Mouse (Mus musculus): ENCODE measurements around the gene Maml3. TPM values are rescaled to one million over a fixed set of nuclear protein-coding genes. Genes with fewer than 3 reads are reported as not detected.
A peak's percentile ranks its signal among the peaks of the same experiment; 100 is the strongest.

Gene Maml3
- polyA plus RNA-seq, 1 experiment from 2014 or later = 5.6 TPM

DNA sequence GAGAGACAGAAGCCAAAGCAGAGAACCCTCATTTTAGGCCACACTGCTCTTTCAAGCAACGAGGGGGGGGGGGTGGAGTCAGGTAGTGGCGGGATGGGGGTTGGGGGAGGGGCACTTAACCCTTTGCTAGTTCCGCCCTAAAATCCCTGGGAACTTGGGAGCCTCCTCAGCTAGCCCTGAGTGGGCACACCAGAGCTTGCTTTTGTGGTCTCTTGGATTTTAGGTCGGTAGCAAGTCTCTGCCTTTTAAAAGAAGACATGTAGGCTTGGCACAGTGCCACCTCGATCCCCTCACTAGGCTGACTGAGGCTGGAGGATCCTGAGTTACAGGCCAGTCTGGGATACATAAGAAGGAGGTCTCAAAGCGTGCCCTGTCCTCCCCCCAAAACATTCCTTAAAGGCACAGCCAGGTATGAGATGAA lies 59.6 kb downstream of the Maml3 start:
- ATAC-seq (no peak), DNase-seq (ENCODE audit: low spot score) (no peak)
- H3K4me2 ChIP-seq (replicated peaks; ENCODE audit: low read depth, low read length) = peak overlapping the region; percentile 38; the same call in 1 of the 2 replicates
- peak overlapping the region; percentile 78 for H3K27ac ChIP-seq (ENCODE audit: low read length)
- no peaks in the 10 kb centered on the region for H3K36me3 ChIP-seq (ENCODE audit: insufficient read depth, low read length)
- peaks cover 23% of the 10 kb centered on the region for H3K4me1 ChIP-seq (ENCODE audit: insufficient read depth, low read depth, low read length)
- H3K27me3 ChIP-seq (replicated peaks; ENCODE audit: insufficient read depth, low read length) = no peaks in the 10 kb centered on the region
- H3K9ac ChIP-seq (replicated peaks; ENCODE audit: low read depth) = no peak overlapping the region
- no peak overlapping the region for H3K4me3 ChIP-seq (ENCODE audit: low read depth, low read length)
- WGBS = 25% methylated on average over 6 of the region's 6 CpGs
- no peaks in the 10 kb centered on the region for H3K9me3 ChIP-seq (ENCODE audit: low read length)
- no peak for TF ChIP-seq EP300 (IDR thresholded peaks at IDR 0.05)
- no peak for TF ChIP-seq CTCF (IDR thresholded peaks at IDR 0.05)

DNA sequence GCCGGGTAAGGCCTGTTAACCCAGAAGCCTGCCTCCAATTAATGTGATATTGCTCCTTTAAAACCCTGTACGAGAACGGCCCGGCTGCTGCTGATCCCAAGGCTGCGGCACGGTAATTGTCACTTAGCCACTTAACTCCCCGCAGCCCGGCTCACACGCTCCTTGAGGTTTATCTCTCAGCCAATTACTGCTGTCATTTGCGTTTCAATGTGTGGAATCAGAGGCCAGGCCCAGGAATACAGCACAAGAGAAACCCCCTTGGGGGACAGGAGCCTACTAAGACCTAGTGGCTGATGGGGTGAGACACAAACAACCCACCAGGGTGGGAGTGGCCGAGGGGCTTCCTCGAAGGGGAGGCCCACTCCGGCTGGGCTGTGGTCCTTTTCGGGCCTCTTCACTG lies 60.2 kb downstream of the Maml3 start:
- H3K27ac ChIP-seq (ENCODE audit: low read length) = peak overlapping the region; percentile 78
- H3K9me3 ChIP-seq (ENCODE audit: low read length) = no peaks in the 10 kb centered on the region
- no peak for TF ChIP-seq EP300 (IDR thresholded peaks at IDR 0.05)
- no peak for TF ChIP-seq CTCF (IDR thresholded peaks at IDR 0.05)
- DNase-seq (ENCODE audit: low spot score) (peak; percentile 36), ATAC-seq (no peak)
- H3K36me3 ChIP-seq (ENCODE audit: insufficient read depth, low read length) = no peaks in the 10 kb centered on the region
- peaks cover 26% of the 10 kb centered on the region for H3K4me1 ChIP-seq (ENCODE audit: insufficient read depth, low read depth, low read length)
- peak overlapping the region; percentile 38 for H3K4me2 ChIP-seq (replicated peaks; ENCODE audit: low read depth, low read length)
- no peaks in the 10 kb centered on the region for H3K27me3 ChIP-seq (replicated peaks; ENCODE audit: insufficient read depth, low read length)
- WGBS = 31% methylated on average over 14 of the region's 14 CpGs
- H3K9ac ChIP-seq (replicated peaks; ENCODE audit: low read depth) = no peak overlapping the region
- no peak overlapping the region for H3K4me3 ChIP-seq (ENCODE audit: low read depth, low read length)

DNA sequence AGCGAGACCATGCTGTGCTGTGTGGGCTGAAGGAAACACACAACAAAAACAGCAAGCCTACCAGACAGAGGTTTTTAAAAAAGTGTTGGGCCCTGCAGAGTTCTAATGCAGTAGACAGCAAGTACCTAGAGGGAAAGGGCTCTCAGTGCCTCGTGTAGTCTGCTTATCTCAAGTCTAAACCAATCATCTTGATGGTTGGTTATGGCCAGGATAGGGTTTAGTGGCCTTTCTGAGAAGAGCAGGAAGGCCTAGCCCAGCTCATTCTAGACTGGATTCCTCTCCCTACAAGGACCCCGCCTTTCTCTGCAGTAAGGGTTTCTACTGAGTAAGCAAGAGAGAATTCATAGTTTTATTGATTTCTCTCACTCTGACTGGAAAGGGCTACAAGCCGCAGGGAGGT lies 61.0 kb downstream of the Maml3 start:
- H3K4me1 ChIP-seq (ENCODE audit: insufficient read depth, low read depth, low read length) = peaks cover 26% of the 10 kb centered on the region
- DNase-seq (ENCODE audit: low spot score) (no peak), ATAC-seq (no peak)
- H3K36me3 ChIP-seq (ENCODE audit: insufficient read depth, low read length) = no peaks in the 10 kb centered on the region
- no peak overlapping the region for H3K4me2 ChIP-seq (replicated peaks; ENCODE audit: low read depth, low read length)
- H3K4me3 ChIP-seq (ENCODE audit: low read depth, low read length) = no peak overlapping the region
- TF ChIP-seq EP300 (IDR thresholded peaks at IDR 0.05) (no peak), CTCF (IDR thresholded peaks at IDR 0.05) (no peak)
- H3K27me3 ChIP-seq (replicated peaks; ENCODE audit: insufficient read depth, low read length) = no peaks in the 10 kb centered on the region
- H3K9ac ChIP-seq (replicated peaks; ENCODE audit: low read depth) = no peak overlapping the region
- 0 out of 2 replicates have a peak overlapping the region, but pooled peaks have one; percentile 5 for H3K27ac ChIP-seq (ENCODE audit: low read length)
- 63% methylated on average over 4 of the region's 4 CpGs for WGBS
- H3K9me3 ChIP-seq (ENCODE audit: low read length) = no peaks in the 10 kb centered on the region

DNA sequence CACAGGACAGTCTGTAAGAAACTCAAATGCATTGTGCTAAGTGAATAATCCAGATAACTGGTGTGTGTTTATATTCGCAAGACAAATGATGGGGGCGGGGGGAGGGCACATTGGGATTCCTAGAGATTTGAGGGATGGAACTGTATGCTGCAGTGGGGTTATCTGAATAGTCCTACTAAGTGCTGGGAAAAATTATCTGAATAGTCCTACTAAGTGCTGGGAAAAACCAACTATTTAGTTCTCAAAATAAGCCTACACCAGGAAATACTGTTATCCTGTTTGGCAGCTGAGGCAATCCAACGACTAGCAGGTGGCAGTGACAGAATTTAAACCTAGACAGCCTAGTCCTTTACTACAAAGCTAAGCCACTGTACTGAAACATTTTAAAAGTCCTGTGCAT lies 62.2 kb downstream of the Maml3 start:
- no peak for ATAC-seq
- Histone ChIP-seq H3K4me2 (replicated peaks; ENCODE audit: low read depth, low read length) (no peak overlapping the region), H3K9ac (replicated peaks; ENCODE audit: low read depth) (no peak overlapping the region), H3K4me3 (ENCODE audit: low read depth, low read length) (no peak overlapping the region), H3K36me3 (ENCODE audit: insufficient read depth, low read length) (no peaks in the 10 kb centered on the region), H3K27me3 (replicated peaks; ENCODE audit: insufficient read depth, low read length) (no peaks in the 10 kb centered on the region), H3K4me1 (ENCODE audit: insufficient read depth, low read depth, low read length) (peaks cover 26% of the 10 kb centered on the region), H3K27ac (ENCODE audit: low read length) (no peak overlapping the region), H3K9me3 (ENCODE audit: low read length) (no peaks in the 10 kb centered on the region)
- WGBS = 74% methylated on average over 3 of the region's 3 CpGs
- TF ChIP-seq CTCF (IDR thresholded peaks at IDR 0.05) = no peak
- no peak for TF ChIP-seq EP300 (IDR thresholded peaks at IDR 0.05)
- DNase-seq (ENCODE audit: low spot score) = no peak

DNA sequence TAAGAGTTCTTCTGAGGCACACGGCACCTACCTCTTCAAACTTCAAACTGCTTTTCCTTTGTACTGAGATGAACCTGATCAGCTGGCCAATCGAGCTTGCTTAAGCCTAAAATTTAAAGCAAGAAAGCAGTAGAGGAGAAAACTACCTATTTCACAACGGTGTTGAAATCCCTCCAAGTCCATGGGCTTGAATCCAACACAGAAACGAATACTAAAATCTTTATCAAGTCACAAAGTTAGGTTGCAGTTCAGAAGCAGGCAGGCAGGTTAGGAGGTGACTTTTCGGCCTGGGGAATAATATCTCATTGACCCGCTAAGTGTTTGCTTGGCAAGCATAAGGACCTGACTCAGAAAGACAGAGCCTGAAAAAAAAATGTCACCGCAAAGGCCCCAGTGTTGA lies 64.9 kb downstream of the Maml3 start:
- peak; percentile 91 for DNase-seq (ENCODE audit: low spot score)
- TF ChIP-seq CTCF (IDR thresholded peaks at IDR 0.05) (peak; percentile 21; the same call in 1 of the 2 replicates), EP300 (IDR thresholded peaks at IDR 0.05) (peak; percentile 64; the same call in 1 of the 2 replicates)
- no peak overlapping the region for H3K4me3 ChIP-seq (ENCODE audit: low read depth, low read length)
- peaks cover 29% of the 10 kb centered on the region for H3K4me1 ChIP-seq (ENCODE audit: insufficient read depth, low read depth, low read length)
- peak; percentile 87 for ATAC-seq
- H3K27ac ChIP-seq (ENCODE audit: low read length) = peak overlapping the region; percentile 64
- H3K4me2 ChIP-seq (replicated peaks; ENCODE audit: low read depth, low read length) = peak overlapping the region; percentile 17; the same call in 1 of the 2 replicates
- H3K9ac ChIP-seq (replicated peaks; ENCODE audit: low read depth) = no peak overlapping the region
- H3K9me3 ChIP-seq (ENCODE audit: low read length) = no peaks in the 10 kb centered on the region
- 47% methylated on average over 7 of the region's 7 CpGs for whole genome bisulfite sequencing
- no peaks in the 10 kb centered on the region for H3K27me3 ChIP-seq (replicated peaks; ENCODE audit: insufficient read depth, low read length)
- H3K36me3 ChIP-seq (ENCODE audit: insufficient read depth, low read length) = no peaks in the 10 kb centered on the region

DNA sequence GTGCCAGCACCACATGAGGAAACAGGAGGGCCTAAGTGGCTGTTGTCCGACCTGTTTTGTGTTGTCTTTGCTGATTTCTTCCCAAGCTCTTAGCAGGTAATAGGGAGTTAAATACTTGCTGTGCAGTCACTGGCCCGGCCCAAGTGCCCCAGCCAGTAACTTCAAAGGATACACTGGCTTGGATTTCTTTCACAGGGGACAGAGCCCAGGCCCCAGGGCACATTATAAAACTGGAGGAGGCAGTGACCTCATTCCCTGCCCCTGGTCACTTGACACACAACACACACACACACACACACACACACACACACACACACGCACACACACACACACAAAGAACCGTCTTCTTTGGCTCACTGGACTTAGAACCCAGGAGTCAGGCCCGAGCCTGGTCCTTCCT lies 67.6 kb downstream of the Maml3 start:
- TF ChIP-seq EP300 (IDR thresholded peaks at IDR 0.05) = no peak
- H3K27me3 ChIP-seq (replicated peaks; ENCODE audit: insufficient read depth, low read length) = no peaks in the 10 kb centered on the region

DNA sequence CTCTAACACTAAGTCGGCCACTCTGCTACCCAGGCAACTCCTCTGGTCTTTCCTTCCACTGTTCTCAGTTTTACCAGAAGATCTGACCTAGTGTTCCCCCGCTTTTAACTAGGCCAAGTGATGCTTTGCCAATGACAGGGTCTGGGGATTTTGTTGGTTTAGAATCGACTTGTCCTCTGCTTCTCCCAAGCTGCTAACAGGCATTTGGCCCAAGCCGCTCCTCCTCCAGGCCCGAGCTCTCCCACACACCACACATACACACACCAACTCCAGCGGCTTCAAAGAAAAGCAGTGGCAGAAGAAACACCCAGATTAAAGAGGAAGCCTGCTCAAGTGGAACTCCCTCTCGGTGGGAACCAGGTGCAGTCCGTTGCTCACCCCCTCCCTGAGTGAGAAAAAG lies 69.5 kb downstream of the Maml3 start:
- 37% methylated on average over 8 of the region's 8 CpGs for WGBS
- Histone ChIP-seq H3K27me3 (replicated peaks; ENCODE audit: insufficient read depth, low read length) (no peaks in the 10 kb centered on the region), H3K4me3 (ENCODE audit: low read depth, low read length) (no peak overlapping the region), H3K36me3 (ENCODE audit: insufficient read depth, low read length) (no peaks in the 10 kb centered on the region), H3K27ac (ENCODE audit: low read length) (0 out of 2 replicates have a peak overlapping the region, but pooled peaks have one; percentile 11), H3K9me3 (ENCODE audit: low read length) (no peaks in the 10 kb centered on the region), H3K4me1 (ENCODE audit: insufficient read depth, low read depth, low read length) (peaks cover 23% of the 10 kb centered on the region; the same call in 1 of the 2 replicates), H3K9ac (replicated peaks; ENCODE audit: low read depth) (no peak overlapping the region), H3K4me2 (replicated peaks; ENCODE audit: low read depth, low read length) (no peak overlapping the region)
- no peak for ATAC-seq
- no peak for DNase-seq (ENCODE audit: low spot score)
- no peak for TF ChIP-seq CTCF (IDR thresholded peaks at IDR 0.05)
- no peak for TF ChIP-seq EP300 (IDR thresholded peaks at IDR 0.05)

More for the DNA sequence above, 67.6 kb downstream of the Maml3 start:
- no peaks in the 10 kb centered on the region for H3K36me3 ChIP-seq (ENCODE audit: insufficient read depth, low read length)
- 62% methylated on average over 5 of the region's 5 CpGs for WGBS
- ATAC-seq (no peak), DNase-seq (ENCODE audit: low spot score) (no peak)
- no peak overlapping the region for H3K4me3 ChIP-seq (ENCODE audit: low read depth, low read length)
- H3K4me2 ChIP-seq (replicated peaks; ENCODE audit: low read depth, low read length) = no peak overlapping the region
- H3K4me1 ChIP-seq (ENCODE audit: insufficient read depth, low read depth, low read length) = peaks cover 20% of the 10 kb centered on the region; the same call in 1 of the 2 replicates
- no peak overlapping the region for H3K9ac ChIP-seq (replicated peaks; ENCODE audit: low read depth)
- no peak overlapping the region for H3K27ac ChIP-seq (ENCODE audit: low read length)
- no peaks in the 10 kb centered on the region for H3K9me3 ChIP-seq (ENCODE audit: low read length)

Measured in lung, postnatal 0 days (tissue).